Mouse (Mus musculus) kidney, embryonic 14.5 days (tissue): ENCODE results near the gene Epb41l1. TPM values are rescaled to one million over a fixed set of nuclear protein-coding genes. Genes with fewer than 3 reads are reported as not detected.

Source experiments
- ATAC-seq: fragments of 200-750 bp; cut with Nextera tagmentation; 2 replicates; pipeline ENCODE4 v1.8.0; 2017; ENCODE audit warnings: moderate number of reproducible peaks, mild to moderate bottlenecking, moderate TSS enrichment, moderate library complexity; ENCODE audit not compliant: low FRiP score, low TSS enrichment
- H3K27ac ChIP-seq: fragments of 300-500 bp; sonication (generic); 2 replicates; pipeline ENCODE4 v1.5.1; 2014; ENCODE audit warnings: low read depth, mild to moderate bottlenecking, low read length, moderate library complexity, mixed read lengths
- H3K27me3 ChIP-seq: fragments of 300-500 bp; sonication (generic); 2 replicates; pipeline ENCODE4 v1.6.1; 2014; ENCODE audit warnings: mild to moderate bottlenecking, low read length; ENCODE audit not compliant: control insufficient read depth, insufficient read depth
- H3K36me3 ChIP-seq: fragments of 300-500 bp; sonication (generic); 2 replicates; pipeline ENCODE4 v1.6.1; 2014; ENCODE audit warnings: low read length, mixed read lengths; ENCODE audit not compliant: control insufficient read depth, insufficient read depth
- H3K4me1 ChIP-seq: fragments of 300-500 bp; sonication (generic); 2 replicates; pipeline ENCODE4 v1.6.1; 2014; ENCODE audit warnings: low read length, mixed read lengths; ENCODE audit not compliant: control insufficient read depth, insufficient read depth
- H3K4me2 ChIP-seq: fragments of 300-500 bp; sonication (generic); replicated peaks from 2 replicates; pipeline ENCODE4 v1.6.1; 2014; ENCODE audit warnings: low read depth, mild to moderate bottlenecking, low read length
- H3K4me3 ChIP-seq: fragments of 300-500 bp; sonication (generic); 2 replicates; pipeline ENCODE4 v1.5.1; 2014; ENCODE audit warnings: mild to moderate bottlenecking, low read length
- H3K9ac ChIP-seq: fragments of 300-500 bp; sonication (generic); 2 replicates; pipeline ENCODE4 v1.6.1; 2014; ENCODE audit warnings: low read depth, mild to moderate bottlenecking, low read length, moderate library complexity
- H3K9me3 ChIP-seq: fragments of 300-500 bp; sonication (generic); 2 replicates; pipeline ENCODE4 v1.6.1; 2016; ENCODE audit warnings: low read length; ENCODE audit not compliant: control insufficient read depth
- WGBS: fragments of 180-500 bp; shearing (Covaris S2); extraction: QIAGEN DNeasy Blood & Tissue Kit; methylation state at CpG from one replicate; pipeline ENCODE4 v1.1.7; 2014; 5-methylcytosine and 5-hydroxymethylcytosine counted together
- polyA plus RNA-seq: library from polyadenylated mRNA; unstranded; fragments of >200 nt; fragmentation: Nextera tagmentation; extraction: Ambion mirVana; gene quantifications from 2 replicates; pipeline ENCODE4 v1.2.1, GENCODE M21; 2014

The Epb41l1 gene
- polyA plus RNA-seq, 1 experiment from 2014 or later = 2.5 TPM

DNA sequence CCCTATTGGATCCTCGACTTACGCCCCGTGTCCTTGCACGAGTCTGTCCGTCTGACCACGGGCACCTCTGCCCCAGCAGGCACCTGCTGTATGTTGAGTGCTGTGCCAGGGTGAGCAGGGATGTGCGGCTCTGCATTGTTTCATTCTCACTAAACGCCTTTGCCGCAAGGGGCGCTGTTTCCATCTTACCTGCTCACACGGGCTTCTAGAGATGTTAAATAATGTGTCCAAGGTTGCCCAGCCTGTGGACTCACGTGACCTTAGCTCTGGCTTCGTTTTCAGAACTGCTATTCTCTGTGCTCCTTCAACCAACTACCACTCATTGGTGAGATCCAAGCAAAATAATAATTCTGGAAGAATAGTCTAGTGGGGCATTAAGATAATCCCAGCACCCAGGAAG is 61.6 kb downstream of the Epb41l1 start:
- Histone ChIP-seq H3K9ac (no peak overlapping the region), H3K4me3 (no peak overlapping the region), H3K27ac (no peak overlapping the region), H3K9me3 (no peaks in the 10 kb centered on the region; the same call in 1 of the 2 replicates), H3K4me2 (no peak overlapping the region), H3K27me3 (no peaks in the 10 kb centered on the region), H3K36me3 (no peaks in the 10 kb centered on the region), H3K4me1 (no peaks in the 10 kb centered on the region)
- ATAC-seq = no peak
- 29% methylated on average over 13 of the region's 13 CpGs for WGBS

DNA sequence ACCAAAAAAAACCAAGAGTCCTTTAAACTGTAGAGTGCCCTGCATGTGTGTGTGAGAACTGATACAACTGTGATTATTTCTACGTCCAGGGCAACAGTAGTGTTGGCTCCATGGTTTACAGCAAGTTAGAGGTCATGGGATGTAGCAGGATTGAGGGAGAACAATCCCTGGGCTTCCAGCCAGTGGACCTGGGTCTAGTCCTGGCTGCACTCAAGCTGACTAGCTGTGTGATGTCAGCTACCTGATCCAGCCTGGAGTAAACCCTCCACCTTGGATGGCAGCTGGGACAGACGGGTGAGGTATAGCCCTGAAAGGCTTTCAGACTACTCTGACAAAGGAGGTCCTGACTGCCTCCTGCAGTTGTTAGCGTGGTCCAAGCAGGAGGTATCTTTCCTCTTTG is 62.1 kb downstream of the Epb41l1 start:
- no peaks in the 10 kb centered on the region for H3K4me1 ChIP-seq
- H3K9me3 ChIP-seq = no peaks in the 10 kb centered on the region; the same call in 1 of the 2 replicates
- WGBS = 92% methylated on average over 3 of the region's 3 CpGs
- no peak overlapping the region for H3K9ac ChIP-seq
- no peak overlapping the region for H3K4me2 ChIP-seq
- no peaks in the 10 kb centered on the region for H3K27me3 ChIP-seq
- no peak overlapping the region for H3K27ac ChIP-seq
- no peaks in the 10 kb centered on the region for H3K36me3 ChIP-seq
- no peak for ATAC-seq
- no peak overlapping the region for H3K4me3 ChIP-seq

DNA sequence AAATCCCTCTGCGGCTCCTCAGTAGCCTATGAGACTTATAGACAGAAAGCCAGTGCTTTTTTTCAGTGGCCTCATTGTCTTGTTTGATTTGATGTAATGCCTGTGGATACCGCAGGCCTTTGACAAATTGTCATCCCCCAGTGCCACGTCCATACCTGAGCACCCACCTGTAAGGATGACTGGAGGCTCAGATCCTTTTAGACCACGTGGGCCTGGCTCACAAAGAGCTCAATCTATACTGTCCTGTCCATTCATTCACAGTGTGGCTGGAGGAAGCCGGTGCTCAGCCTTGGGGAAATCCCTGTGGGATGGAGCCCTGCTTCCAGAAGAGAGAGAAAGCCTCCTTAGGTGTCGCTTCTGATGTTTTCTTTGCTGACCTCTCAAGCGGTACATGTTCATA is 62.5 kb downstream of the Epb41l1 start:
- Histone ChIP-seq H3K9me3 (no peaks in the 10 kb centered on the region; the same call in 1 of the 2 replicates), H3K4me2 (no peak overlapping the region), H3K4me1 (no peaks in the 10 kb centered on the region), H3K36me3 (no peaks in the 10 kb centered on the region), H3K27ac (no peak overlapping the region), H3K27me3 (no peaks in the 10 kb centered on the region), H3K4me3 (no peak overlapping the region), H3K9ac (no peak overlapping the region)
- ATAC-seq = no peak
- WGBS = 91% methylated on average over 7 of the region's 7 CpGs

DNA sequence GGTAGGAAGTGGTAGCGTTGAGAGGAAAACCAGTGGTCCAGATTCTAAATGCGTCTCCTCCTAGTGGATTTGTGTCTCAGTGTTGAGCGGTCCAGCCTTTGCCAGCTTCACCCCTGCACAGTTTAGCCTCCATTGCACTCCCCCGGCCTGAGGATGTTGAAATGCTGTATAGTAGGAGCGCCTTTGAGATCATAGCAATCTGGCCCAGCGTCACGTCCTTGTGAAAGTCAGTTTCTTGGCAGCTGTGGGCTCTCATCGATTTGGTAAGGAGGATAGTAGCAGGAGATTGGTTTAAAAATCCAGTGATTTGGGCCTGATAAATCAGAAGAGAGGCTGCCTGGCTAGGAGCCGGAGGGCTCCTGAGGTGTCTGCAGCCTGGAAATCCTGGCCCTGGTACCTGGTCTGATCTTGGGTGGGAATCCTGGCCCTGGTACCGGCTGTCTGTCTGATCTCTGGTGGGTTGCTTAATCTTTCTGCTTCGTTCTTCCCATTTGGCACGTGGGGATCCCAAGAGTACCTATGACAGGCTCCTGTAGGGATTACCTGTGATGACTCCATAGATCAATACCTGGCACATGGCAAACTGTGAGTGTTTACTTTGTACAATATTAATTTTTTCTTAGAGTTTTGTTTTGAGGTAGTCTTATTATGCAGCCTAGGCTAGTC is 65.5 kb downstream of the Epb41l1 start:
- ATAC-seq = no peak
- 90% methylated on average over 12 of the region's 12 CpGs for WGBS

DNA sequence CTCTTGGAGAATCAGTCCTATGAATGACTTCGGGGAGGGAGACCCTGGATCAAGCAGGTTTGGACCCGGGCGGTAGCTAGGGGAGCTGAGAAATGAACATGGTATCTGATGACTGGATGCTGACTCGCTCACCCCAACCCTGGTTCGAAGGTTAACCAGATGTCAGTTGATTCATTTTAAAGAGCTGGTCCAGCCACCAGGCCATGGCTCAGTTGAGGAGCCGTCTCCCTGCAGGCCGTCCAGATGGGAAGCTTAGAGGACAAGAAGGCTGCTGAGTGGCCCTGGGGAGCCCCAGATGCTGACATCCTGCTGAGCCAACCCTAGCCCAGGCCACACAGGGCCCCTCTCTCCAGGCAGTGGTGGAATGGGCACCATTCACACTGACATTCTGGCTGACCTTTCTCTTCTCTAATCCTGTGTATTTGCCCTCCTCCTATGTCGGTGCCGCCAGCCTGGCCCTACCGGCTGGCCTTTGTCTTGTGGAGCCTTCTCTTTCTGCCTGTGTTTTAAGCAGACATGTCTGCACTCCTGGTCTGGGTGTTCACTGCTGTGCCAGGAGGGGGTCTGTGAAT is 67.0 kb downstream of the Epb41l1 start:
- H3K9me3 ChIP-seq = no peaks in the 10 kb centered on the region
- WGBS = 80% methylated on average over 10 of the region's 10 CpGs
- H3K4me3 ChIP-seq = no peak overlapping the region
- no peaks in the 10 kb centered on the region for H3K4me1 ChIP-seq
- H3K4me2 ChIP-seq = no peak overlapping the region
- no peaks in the 10 kb centered on the region for H3K27me3 ChIP-seq
- ATAC-seq = no peak
- no peak overlapping the region for H3K9ac ChIP-seq
- H3K36me3 ChIP-seq = no peaks in the 10 kb centered on the region
- H3K27ac ChIP-seq = no peak overlapping the region

More for the DNA sequence above, 65.5 kb downstream of the Epb41l1 start:
- Histone ChIP-seq H3K9me3 (no peaks in the 10 kb centered on the region), H3K27me3 (no peaks in the 10 kb centered on the region), H3K4me2 (no peak overlapping the region), H3K36me3 (no peaks in the 10 kb centered on the region), H3K9ac (no peak overlapping the region), H3K4me1 (no peaks in the 10 kb centered on the region), H3K4me3 (no peak overlapping the region), H3K27ac (no peak overlapping the region)

DNA sequence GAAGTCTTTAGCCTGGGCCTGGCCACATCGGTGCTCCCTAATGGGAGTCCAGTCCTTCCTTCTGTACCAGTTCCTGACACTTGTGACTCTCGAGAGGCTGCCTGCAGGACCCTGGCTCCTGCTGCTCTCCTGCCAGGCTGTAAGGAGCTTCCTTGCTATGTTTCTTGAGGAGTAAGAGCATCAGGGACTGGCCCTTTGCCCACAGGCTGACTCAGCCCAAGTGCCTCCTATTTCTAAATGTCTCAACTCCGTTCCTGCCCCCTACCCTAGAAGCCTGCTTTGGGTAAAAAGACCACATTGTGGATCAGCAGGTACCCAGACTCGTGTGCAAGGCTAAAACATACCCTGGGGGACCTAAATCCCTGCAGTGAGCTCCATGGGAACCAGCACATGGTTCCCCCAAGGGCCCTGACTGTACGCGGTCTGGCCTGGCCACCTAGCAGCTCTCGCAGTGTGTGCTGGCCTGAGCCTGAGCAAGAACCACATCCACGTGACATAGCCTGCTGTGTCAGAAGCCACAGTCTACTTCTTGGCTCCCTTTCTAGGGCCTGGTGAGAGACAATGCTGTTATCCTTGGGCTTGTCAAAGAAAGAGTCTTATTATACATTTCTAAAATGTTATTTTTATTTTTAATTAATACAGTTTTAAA is 67.6 kb downstream of the Epb41l1 start:
- H3K27ac ChIP-seq = no peak overlapping the region
- H3K4me1 ChIP-seq = no peaks in the 10 kb centered on the region
- no peak overlapping the region for H3K4me3 ChIP-seq
- WGBS = 80% methylated on average over 8 of the region's 8 CpGs
- H3K36me3 ChIP-seq = no peaks in the 10 kb centered on the region
- H3K27me3 ChIP-seq = no peaks in the 10 kb centered on the region
- H3K9me3 ChIP-seq = no peaks in the 10 kb centered on the region
- no peak overlapping the region for H3K4me2 ChIP-seq
- H3K9ac ChIP-seq = no peak overlapping the region
- no peak for ATAC-seq

DNA sequence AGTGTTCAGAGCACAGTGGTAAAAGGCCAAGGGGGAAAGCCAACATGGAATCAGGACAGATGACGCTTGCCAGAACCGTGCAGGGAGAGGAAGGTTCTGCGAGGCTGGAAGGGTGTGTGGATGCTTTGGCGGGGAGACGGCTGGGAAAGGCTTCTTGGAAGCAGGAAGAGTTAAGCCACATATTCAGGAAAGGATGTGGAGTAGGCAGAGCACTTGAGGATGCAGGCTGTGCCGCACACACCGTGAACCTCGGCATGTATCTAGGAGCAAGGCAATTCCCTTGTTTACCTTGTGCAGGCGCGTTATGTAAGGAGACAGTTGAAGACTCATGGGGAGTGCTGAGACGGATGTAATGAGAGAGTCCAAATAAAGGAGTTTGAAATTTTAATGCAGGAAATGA is 69.5 kb downstream of the Epb41l1 start:
- WGBS = 74% methylated on average over 11 of the region's 11 CpGs
- no peaks in the 10 kb centered on the region for H3K9me3 ChIP-seq
- no peak for ATAC-seq
- peaks cover 3% of the 10 kb centered on the region; the same call in 1 of the 2 replicates for H3K36me3 ChIP-seq
- H3K27ac ChIP-seq = no peak overlapping the region
- no peak overlapping the region for H3K9ac ChIP-seq
- H3K4me2 ChIP-seq = no peak overlapping the region
- no peaks in the 10 kb centered on the region for H3K4me1 ChIP-seq
- no peak overlapping the region for H3K4me3 ChIP-seq
- no peaks in the 10 kb centered on the region for H3K27me3 ChIP-seq

DNA sequence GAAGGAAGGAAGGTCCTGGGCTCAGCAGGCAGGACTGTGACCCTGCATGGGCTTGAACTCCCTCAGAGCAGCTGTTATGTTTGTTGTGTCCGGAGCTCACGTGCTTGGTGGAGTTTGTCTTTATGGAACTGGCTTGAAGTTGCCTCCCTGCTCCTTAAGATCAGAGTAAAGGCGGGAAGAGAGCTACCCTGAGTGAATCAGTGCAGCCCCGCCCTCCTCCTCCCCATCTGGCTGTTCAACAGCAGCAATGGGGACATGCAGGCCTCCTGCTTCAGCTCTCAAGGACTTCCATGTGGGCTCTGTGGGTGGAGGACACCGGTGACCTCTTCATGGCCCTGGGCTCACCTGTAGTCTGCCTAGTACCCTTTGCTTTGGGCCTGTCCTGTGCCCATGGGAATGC is 71.1 kb downstream of the Epb41l1 start:
- Histone ChIP-seq H3K27me3 (no peaks in the 10 kb centered on the region), H3K36me3 (peaks cover 11% of the 10 kb centered on the region), H3K9ac (no peak overlapping the region), H3K4me2 (no peak overlapping the region), H3K4me3 (no peak overlapping the region), H3K27ac (no peak overlapping the region), H3K4me1 (no peaks in the 10 kb centered on the region), H3K9me3 (no peaks in the 10 kb centered on the region)
- WGBS = 73% methylated on average over 5 of the region's 5 CpGs
- no peak for ATAC-seq

DNA sequence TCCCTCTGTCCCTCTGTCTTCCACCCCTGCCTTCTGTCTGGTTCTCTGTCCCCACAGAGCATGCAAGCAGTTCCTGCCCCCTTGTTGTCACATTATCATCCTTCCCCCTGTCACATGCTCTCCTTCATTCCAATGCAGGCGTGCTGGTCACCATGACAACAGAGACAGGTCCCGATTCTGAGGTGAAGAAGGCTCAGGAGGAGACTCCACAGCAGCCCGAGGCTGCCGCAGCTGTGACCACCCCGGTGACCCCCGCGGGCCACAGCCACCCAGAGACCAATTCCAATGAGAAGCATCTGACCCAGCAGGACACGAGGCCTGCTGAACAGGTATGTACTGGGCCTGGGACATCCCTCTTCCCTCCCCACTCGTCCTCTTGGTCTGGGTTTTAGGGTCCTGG is 73.1 kb downstream of the Epb41l1 start:
- WGBS = 45% methylated on average over 9 of the region's 9 CpGs
- Histone ChIP-seq H3K4me2 (no peak overlapping the region), H3K4me3 (no peak overlapping the region), H3K27me3 (no peaks in the 10 kb centered on the region), H3K9ac (no peak overlapping the region), H3K36me3 (peaks cover 11% of the 10 kb centered on the region), H3K27ac (no peak overlapping the region), H3K9me3 (no peaks in the 10 kb centered on the region), H3K4me1 (0 out of 2 replicates have a peak, but pooled peaks cover 4% of the 10 kb centered on the region)
- no peak for ATAC-seq
